Mouse (Mus musculus): ENCODE data around the gene Slc25a39.

Gene Slc25a39

GRCm38 (mm10) chr11:102437120-102438061 is 29.6 kb upstream of the Slc25a39 start:
- CTCF ChIA-PET, result interaction anchor here (0.6 to 1.5 kb wide), 4 partner anchors 9 to 208 kb away, joined by 3 to 5 read pairs (median 4); no protein-coding TSS in a partner anchor

- CTCF ChIA-PET, result no interaction called here
Observed at GRCm38 (mm10) chr11:102436471-102436790, 28.7 kb upstream of the Slc25a39 start.

DNA sequence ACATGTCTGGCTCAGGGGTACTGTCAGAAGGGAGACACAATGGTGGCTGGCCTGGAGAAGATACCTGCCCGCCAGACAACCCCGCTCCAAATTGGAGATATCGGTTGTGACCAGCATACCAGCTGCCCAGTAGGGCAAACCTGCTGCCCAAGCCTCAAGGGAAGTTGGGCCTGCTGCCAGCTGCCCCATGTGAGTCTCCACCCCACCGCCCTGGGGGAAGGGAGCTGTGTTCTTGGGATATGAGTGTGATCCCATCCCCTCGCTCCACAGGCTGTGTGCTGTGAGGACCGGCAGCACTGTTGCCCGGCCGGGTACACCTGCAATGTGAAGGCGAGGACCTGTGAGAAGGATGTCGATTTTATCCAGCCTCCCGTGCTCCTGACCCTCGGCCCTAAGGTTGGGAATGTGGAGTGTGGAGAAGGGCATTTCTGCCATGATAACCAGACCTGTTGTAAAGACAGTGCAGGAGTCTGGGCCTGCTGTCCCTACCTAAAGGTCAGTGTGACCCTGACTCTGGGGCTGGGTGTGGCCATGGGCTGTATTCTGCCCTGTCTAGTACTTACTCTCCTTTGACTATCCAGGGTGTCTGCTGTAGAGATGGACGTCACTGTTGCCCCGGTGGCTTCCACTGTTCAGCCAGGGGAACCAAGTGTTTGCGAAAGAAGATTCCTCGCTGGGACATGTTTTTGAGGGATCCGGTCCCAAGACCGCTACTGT is 28.2 kb upstream of the Slc25a39 start:
- CTCF ChIA-PET, result no interaction called here

GRCm38 (mm10) chr11:102434816-102435705 is 27.3 kb upstream of the Slc25a39 start:
- CTCF ChIA-PET, result interaction anchor here (0.8 kb wide), 1 partner anchor 187 kb away, joined by 9 read pairs; no protein-coding TSS in a partner anchor

DNA sequence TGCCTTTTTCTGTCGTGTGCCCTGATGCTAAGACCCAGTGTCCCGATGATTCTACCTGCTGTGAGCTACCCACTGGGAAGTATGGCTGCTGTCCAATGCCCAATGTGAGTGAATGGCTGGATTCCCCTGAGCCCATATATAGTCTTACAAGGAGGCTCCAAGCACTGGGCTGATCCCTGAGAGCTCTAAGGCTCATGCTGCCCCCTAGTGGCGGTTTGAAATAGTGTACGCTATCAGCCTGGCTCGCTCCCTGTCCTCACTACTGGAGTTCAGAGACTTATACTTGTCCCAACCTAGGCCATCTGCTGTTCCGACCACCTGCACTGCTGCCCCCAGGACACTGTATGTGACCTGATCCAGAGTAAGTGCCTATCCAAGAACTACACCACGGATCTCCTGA is 26.7 kb upstream of the Slc25a39 start:
- CTCF ChIA-PET, result interaction anchor here (0.8 kb wide), 1 partner anchor 186 kb away, joined by 9 read pairs; no protein-coding TSS in a partner anchor

DNA sequence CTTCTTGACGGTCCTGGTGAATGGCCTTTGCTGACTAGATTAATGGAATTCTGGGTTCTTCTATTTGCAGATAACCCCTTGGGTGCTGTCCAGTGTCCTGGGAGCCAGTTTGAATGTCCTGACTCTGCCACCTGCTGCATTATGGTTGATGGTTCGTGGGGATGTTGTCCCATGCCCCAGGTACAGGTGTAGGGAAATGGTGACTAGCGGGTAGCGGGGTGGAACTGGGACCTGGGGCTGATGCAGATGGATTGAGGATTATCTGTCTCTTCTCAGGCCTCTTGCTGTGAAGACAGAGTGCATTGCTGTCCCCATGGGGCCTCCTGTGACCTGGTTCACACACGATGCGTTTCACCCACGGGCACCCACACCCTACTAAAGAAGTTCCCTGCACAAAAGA is 26.1 kb upstream of the Slc25a39 start:
- CTCF ChIA-PET, result interaction anchor here (0.6 kb wide), 1 partner anchor 14 kb away, joined by 4 read pairs; no protein-coding TSS in a partner anchor

DNA sequence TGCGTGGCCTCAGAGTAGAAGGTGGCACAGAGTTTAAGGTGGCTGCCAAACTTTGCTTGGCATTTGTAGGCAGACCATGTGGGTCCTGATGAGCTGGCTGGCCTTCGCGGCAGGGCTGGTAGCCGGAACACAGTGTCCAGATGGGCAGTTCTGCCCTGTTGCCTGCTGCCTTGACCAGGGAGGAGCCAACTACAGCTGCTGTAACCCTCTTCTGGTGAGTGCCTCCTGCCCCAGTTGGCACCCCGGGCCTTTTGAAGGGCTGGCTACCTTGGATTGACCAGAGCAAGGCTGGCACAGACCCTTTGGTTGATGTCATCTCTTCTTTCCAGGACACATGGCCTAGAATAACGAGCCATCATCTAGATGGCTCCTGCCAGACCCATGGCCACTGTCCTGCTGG is 25.1 kb upstream of the Slc25a39 start:
- CTCF ChIA-PET, result interaction anchor here (0.6 kb wide), 1 partner anchor 14 kb away, joined by 3 read pairs; no protein-coding TSS in a partner anchor

- CTCF ChIA-PET, result interaction anchor here (0.7 to 0.8 kb wide), 2 partner anchors 122 to 157 kb away, joined by 4 read pairs; no protein-coding TSS in a partner anchor
Observed at GRCm38 (mm10) chr11:102432115-102432843, 24.5 kb upstream of the Slc25a39 start.

- CTCF ChIA-PET, result interaction anchor here (0.7 to 0.8 kb wide), 2 partner anchors 121 to 156 kb away, joined by 4 read pairs; no protein-coding TSS in a partner anchor
Observed at GRCm38 (mm10) chr11:102431728-102432114, 24.0 kb upstream of the Slc25a39 start.

DNA sequence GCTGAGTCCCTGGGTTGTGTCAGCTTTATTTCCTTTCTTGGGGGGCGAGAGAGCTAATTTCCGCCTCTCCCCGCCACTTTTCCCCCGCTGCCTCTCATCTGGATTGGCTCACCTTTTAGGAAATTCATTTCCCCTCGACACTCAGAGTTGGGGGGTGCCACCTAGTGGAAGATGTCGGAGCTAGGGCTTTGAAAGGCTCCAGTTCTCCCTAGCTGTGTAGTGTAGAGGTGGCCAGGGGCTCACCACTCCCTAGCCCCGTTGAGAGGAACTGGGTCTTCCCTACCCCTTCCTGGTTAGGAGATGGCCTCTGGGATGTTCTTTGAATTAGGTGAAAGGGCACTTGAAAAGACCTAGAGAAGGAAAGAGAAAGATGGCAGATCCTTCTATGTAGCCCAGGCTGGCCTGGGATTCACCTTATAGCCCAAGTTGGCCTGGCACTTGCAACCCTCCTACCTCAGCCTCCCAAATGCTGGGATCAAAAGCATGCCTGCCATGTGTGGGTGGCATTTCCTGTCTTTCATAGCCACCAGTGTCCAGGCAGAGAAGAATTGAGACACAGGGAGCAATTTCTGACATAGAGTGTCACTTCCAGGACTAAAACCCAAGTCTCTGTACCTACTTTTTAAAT is 23.4 kb upstream of the Slc25a39 start:
- CTCF ChIA-PET, result interaction anchor here (0.6 to 1.8 kb wide), 6 partner anchors 21 to 176 kb away, joined by 3 to 7 read pairs (median 4); partner anchors contain the start of gene Ubtf

DNA sequence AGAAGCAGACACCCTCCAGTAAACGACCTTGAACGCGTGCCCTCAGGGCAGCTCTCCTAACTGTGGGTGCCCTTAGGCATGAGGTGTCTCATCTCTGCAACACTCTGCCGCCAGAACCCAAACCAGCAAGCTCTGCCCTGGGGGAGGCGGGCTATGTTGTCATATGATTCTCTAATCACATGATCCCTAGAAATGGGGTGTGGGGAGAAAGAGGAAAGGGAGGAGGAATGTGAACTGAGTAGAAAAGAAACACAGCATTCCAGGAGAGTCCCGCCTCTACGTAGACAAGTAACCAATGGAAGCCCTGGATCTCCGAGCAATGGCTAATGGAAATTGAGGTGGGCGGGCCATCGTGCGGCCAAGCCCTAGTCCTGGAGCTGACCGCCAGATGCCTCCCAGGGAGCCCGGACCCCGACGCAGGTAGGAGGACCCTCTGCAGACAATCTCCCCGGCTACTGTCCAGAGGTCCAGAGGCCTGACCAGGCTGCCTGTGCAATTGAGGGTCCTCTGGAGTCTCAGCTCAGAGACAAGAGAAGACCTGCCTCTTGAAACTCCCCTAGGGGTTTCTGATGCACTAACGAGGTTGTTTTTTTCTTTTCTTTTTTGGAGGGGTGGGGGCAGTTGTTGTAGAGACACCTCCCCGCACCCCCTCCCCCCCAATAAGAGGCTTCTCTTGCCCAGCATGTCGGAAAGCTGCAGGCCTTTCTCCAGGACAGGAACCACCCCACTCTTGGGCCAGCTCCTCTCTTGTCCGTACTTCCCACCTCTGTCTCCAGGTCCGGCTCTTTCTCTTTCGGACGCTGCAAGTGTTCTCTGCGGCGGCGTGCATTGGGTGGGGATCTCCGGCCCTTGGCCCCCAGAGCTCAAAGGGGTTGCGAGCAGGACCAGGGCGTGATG is 22.6 kb upstream of the Slc25a39 start, which contains the start of gene Grn:
Gene Grn (plus strand): TSS at position 195 of the 897 bp plus-strand sequence.
- CTCF ChIA-PET, result interaction anchor here (0.6 to 1.8 kb wide), 6 partner anchors 20 to 176 kb away, joined by 3 to 7 read pairs (median 4); partner anchors contain the start of gene Ubtf

- CTCF ChIA-PET, result interaction anchor here (1.8 kb wide), 1 partner anchor 121 kb away, joined by 4 read pairs; no protein-coding TSS in a partner anchor
Observed at GRCm38 (mm10) chr11:102429551-102429950, 21.8 kb upstream of the Slc25a39 start.

- CTCF ChIA-PET, result interaction anchor here (1.8 kb wide), 1 partner anchor 120 kb away, joined by 4 read pairs; no protein-coding TSS in a partner anchor
Observed at GRCm38 (mm10) chr11:102428981-102429540, 21.3 kb upstream of the Slc25a39 start.

DNA sequence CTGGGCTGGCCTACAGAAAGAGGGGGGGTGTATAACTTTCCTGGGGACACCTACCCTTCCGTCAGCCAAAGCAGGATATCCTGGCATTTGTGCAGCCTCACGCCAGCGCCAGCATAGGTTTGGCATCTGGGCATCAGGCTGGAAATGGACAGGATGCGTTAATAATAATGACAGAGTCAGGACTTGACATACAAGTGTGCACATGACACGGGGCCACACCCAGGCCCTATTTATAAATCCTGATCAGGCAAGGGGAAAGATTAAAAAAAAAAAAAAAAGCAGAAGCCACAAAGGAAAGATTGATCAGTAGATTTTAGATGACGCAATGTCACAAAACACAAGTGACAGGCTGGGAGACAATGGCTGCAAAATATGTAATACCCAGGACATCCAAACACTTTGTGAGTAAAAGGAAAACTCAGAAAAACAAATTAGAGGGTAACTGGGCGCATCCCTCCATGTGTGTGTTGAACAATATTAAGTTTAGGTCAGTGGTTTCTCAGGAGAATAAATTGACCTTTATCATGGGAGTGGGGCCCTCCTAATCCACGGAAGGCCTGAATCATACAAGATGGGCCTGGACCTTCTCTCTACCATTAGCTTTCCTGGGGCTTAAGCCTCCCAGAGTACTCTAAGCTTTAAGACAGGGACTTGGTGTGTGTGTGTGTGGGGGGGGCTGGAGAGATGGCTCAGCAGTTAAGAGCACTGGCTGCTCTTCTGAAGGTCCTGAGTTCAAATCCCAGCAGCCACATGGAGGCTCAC is 18.0 kb upstream of the Slc25a39 start:
- CTCF ChIA-PET, result interaction anchor here (0.6 kb wide), 1 partner anchor 152 kb away, joined by 3 read pairs; no protein-coding TSS in a partner anchor

GRCm38 (mm10) chr11:102424666-102425065 is 16.9 kb upstream of the Slc25a39 start:
- CTCF ChIA-PET, result interaction anchor here (0.6 kb wide), 1 partner anchor 247 kb away, joined by 7 read pairs; no protein-coding TSS in a partner anchor

- CTCF ChIA-PET, result no interaction called here
Observed at GRCm38 (mm10) chr11:102421559-102421958, 13.8 kb upstream of the Slc25a39 start.

DNA sequence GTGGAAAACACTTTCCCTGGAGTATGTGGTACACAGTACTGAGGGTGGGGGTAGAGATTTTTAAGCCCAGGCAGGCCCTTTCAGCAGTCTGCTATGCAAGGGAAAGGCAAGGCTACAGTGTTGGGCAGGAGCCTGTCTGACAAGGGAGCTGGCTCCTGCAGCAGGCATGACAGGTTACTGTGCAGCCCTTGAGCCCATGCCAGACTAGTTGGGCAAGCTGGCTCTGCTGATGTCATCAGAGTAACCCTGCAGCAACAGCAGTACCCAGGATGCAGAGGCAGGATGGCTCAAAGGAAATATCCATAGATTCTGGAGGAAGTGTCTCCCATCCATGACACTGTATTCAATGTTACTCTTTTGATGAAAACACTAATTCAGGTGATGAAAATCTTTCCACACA is 11.1 kb upstream of the Slc25a39 start:
- CTCF ChIA-PET, result no interaction called here
